Mouse (Mus musculus) lung, embryonic 15.5 days (tissue): Measurements from ENCODE around the gene Snx29. TPM values are rescaled to one million over a fixed set of nuclear protein-coding genes. Genes with fewer than 3 reads are reported as not detected.

ENCODE experiments used
- ATAC-seq: fragments of 200-750 bp; cut with Nextera tagmentation; 2 replicates; pipeline ENCODE4 v1.8.0; 2017; ENCODE audit warnings: moderate number of reproducible peaks, borderline replicate concordance; ENCODE audit not compliant: low FRiP score, low TSS enrichment; ENCODE audit errors: extremely low read depth
- H3K27ac ChIP-seq: fragments of 300-500 bp; sonication (generic); 2 replicates; pipeline ENCODE4 v1.5.1; 2015; ENCODE audit warnings: moderate library complexity, mild to moderate bottlenecking, inconsistent platforms
- H3K27me3 ChIP-seq: fragments of 300-500 bp; sonication (generic); 2 replicates; pipeline ENCODE4 v1.6.1; 2015; ENCODE audit warnings: inconsistent platforms
- H3K36me3 ChIP-seq: fragments of 300-500 bp; sonication (generic); 2 replicates; pipeline ENCODE4 v1.6.1; 2015; ENCODE audit warnings: inconsistent platforms
- H3K4me1 ChIP-seq: fragments of 300-500 bp; sonication (generic); 2 replicates; pipeline ENCODE4 v1.6.1; 2015; ENCODE audit warnings: inconsistent platforms
- H3K4me2 ChIP-seq: fragments of 300-500 bp; sonication (generic); 2 replicates; pipeline ENCODE4 v1.6.1; 2015; ENCODE audit warnings: inconsistent platforms, mild to moderate bottlenecking, moderate library complexity
- H3K4me3 ChIP-seq: fragments of 300-500 bp; sonication (generic); 2 replicates; pipeline ENCODE4 v1.5.1; 2015; ENCODE audit warnings: mild to moderate bottlenecking, inconsistent platforms
- H3K9ac ChIP-seq: fragments of 300-500 bp; sonication (generic); 2 replicates; pipeline ENCODE4 v1.6.1; 2015; ENCODE audit warnings: inconsistent platforms
- H3K9me3 ChIP-seq: fragments of 300-500 bp; sonication (generic); 2 replicates; pipeline ENCODE4 v1.6.1; 2016; ENCODE audit warnings: inconsistent platforms
- WGBS: fragments of 180-500 bp; shearing (Covaris S2); methylation state at CpG from one replicate; pipeline ENCODE4 v1.1.7; 2015; 5-methylcytosine and 5-hydroxymethylcytosine counted together
- polyA plus RNA-seq: library from polyadenylated mRNA; unstranded; fragments of >200 nt; fragmentation: Nextera tagmentation; extraction: Ambion mirVana; gene quantifications from 2 replicates; pipeline ENCODE4 v1.2.1, GENCODE M21; 2015

Snx29 gene
- polyA plus RNA-seq, 1 experiment from 2014 or later = 12.6 TPM

- Histone ChIP-seq H3K9ac (no peak overlapping the region), H3K4me2 (no peak overlapping the region), H3K4me1 (no peaks in the 10 kb centered on the region), H3K9me3 (no peaks in the 10 kb centered on the region), H3K27me3 (no peaks in the 10 kb centered on the region), H3K27ac (no peak overlapping the region), H3K36me3 (no peaks in the 10 kb centered on the region), H3K4me3 (no peak overlapping the region)
- 73% methylated on average over 2 of the region's 2 CpGs for WGBS
- ATAC-seq = no peak
Observed at GRCm38 (mm10) chr16:11772318-11772717, 449.6 kb downstream of the Snx29 start.

GRCm38 (mm10) chr16:11774321-11774720 is 451.6 kb downstream of the Snx29 start:
- H3K4me3 ChIP-seq = no peak overlapping the region
- no peaks in the 10 kb centered on the region for H3K9me3 ChIP-seq
- H3K27ac ChIP-seq = no peak overlapping the region
- no peaks in the 10 kb centered on the region for H3K4me1 ChIP-seq
- no peaks in the 10 kb centered on the region for H3K36me3 ChIP-seq
- ATAC-seq = no peak
- 77% methylated on average over 1 of the region's 1 CpGs for WGBS
- H3K27me3 ChIP-seq = no peaks in the 10 kb centered on the region
- H3K4me2 ChIP-seq = no peak overlapping the region
- no peak overlapping the region for H3K9ac ChIP-seq

- H3K4me2 ChIP-seq = no peak overlapping the region
- no peaks in the 10 kb centered on the region for H3K9me3 ChIP-seq
- H3K9ac ChIP-seq = no peak overlapping the region
- H3K36me3 ChIP-seq = no peaks in the 10 kb centered on the region
- no peaks in the 10 kb centered on the region for H3K4me1 ChIP-seq
- H3K27ac ChIP-seq = no peak overlapping the region
- ATAC-seq = no peak
- H3K27me3 ChIP-seq = no peaks in the 10 kb centered on the region
- 48% methylated on average over 3 of the region's 3 CpGs for WGBS
- H3K4me3 ChIP-seq = no peak overlapping the region
Observed at GRCm38 (mm10) chr16:11776528-11776927, 453.8 kb downstream of the Snx29 start.

- H3K9ac ChIP-seq = no peak overlapping the region
- no peaks in the 10 kb centered on the region for H3K27me3 ChIP-seq
- no peaks in the 10 kb centered on the region for H3K4me1 ChIP-seq
- no peak overlapping the region for H3K27ac ChIP-seq
- no peak overlapping the region for H3K4me3 ChIP-seq
- WGBS = 62% methylated on average over 5 of the region's 5 CpGs
- no peak for ATAC-seq
- no peak overlapping the region for H3K4me2 ChIP-seq
- H3K9me3 ChIP-seq = no peaks in the 10 kb centered on the region
- no peaks in the 10 kb centered on the region for H3K36me3 ChIP-seq
Observed at GRCm38 (mm10) chr16:11778191-11778590, 455.5 kb downstream of the Snx29 start.

- Histone ChIP-seq H3K27me3 (no peaks in the 10 kb centered on the region), H3K4me3 (no peak overlapping the region), H3K4me1 (no peaks in the 10 kb centered on the region), H3K27ac (no peak overlapping the region), H3K9me3 (no peaks in the 10 kb centered on the region), H3K9ac (no peak overlapping the region), H3K36me3 (no peaks in the 10 kb centered on the region), H3K4me2 (no peak overlapping the region)
- 80% methylated on average over 9 of the region's 9 CpGs for WGBS
- no peak for ATAC-seq
Observed at GRCm38 (mm10) chr16:11778715-11779460, 456.2 kb downstream of the Snx29 start.

- no peaks in the 10 kb centered on the region for H3K4me1 ChIP-seq
- 4% methylated on average over 2 of the region's 2 CpGs for WGBS
- H3K4me2 ChIP-seq = no peak overlapping the region
- no peaks in the 10 kb centered on the region for H3K27me3 ChIP-seq
- no peaks in the 10 kb centered on the region for H3K9me3 ChIP-seq
- no peak for ATAC-seq
- no peak overlapping the region for H3K4me3 ChIP-seq
- H3K36me3 ChIP-seq = no peaks in the 10 kb centered on the region
- no peak overlapping the region for H3K9ac ChIP-seq
- no peak overlapping the region for H3K27ac ChIP-seq
Observed at GRCm38 (mm10) chr16:11782082-11782481, 459.4 kb downstream of the Snx29 start.

GRCm38 (mm10) chr16:11783337-11783736 is 460.6 kb downstream of the Snx29 start:
- H3K27ac ChIP-seq = no peak overlapping the region
- no peak overlapping the region for H3K9ac ChIP-seq
- H3K36me3 ChIP-seq = no peaks in the 10 kb centered on the region
- H3K4me2 ChIP-seq = no peak overlapping the region
- no peaks in the 10 kb centered on the region for H3K27me3 ChIP-seq
- ATAC-seq = no peak
- H3K9me3 ChIP-seq = no peaks in the 10 kb centered on the region
- no peak overlapping the region for H3K4me3 ChIP-seq
- H3K4me1 ChIP-seq = no peaks in the 10 kb centered on the region

- H3K9me3 ChIP-seq = no peaks in the 10 kb centered on the region
- H3K4me2 ChIP-seq = no peak overlapping the region
- no peaks in the 10 kb centered on the region for H3K27me3 ChIP-seq
- ATAC-seq = no peak
- no peak overlapping the region for H3K9ac ChIP-seq
- no peak overlapping the region for H3K4me3 ChIP-seq
- no peak overlapping the region for H3K27ac ChIP-seq
- WGBS = 48% methylated on average over 4 of the region's 4 CpGs
- no peaks in the 10 kb centered on the region for H3K4me1 ChIP-seq
- H3K36me3 ChIP-seq = no peaks in the 10 kb centered on the region
Observed at GRCm38 (mm10) chr16:11784354-11784753, 461.6 kb downstream of the Snx29 start.

- Histone ChIP-seq H3K4me3 (no peak overlapping the region), H3K36me3 (no peaks in the 10 kb centered on the region), H3K4me2 (no peak overlapping the region), H3K9me3 (no peaks in the 10 kb centered on the region), H3K4me1 (no peaks in the 10 kb centered on the region), H3K9ac (no peak overlapping the region), H3K27ac (no peak overlapping the region), H3K27me3 (no peaks in the 10 kb centered on the region)
- no peak for ATAC-seq
- WGBS = 49% methylated on average over 4 of the region's 4 CpGs
Observed at GRCm38 (mm10) chr16:11785806-11786205, 463.1 kb downstream of the Snx29 start.

- Histone ChIP-seq H3K27ac (no peak overlapping the region), H3K4me2 (no peak overlapping the region), H3K4me1 (no peaks in the 10 kb centered on the region), H3K27me3 (no peaks in the 10 kb centered on the region), H3K36me3 (no peaks in the 10 kb centered on the region), H3K4me3 (no peak overlapping the region), H3K9ac (no peak overlapping the region), H3K9me3 (no peaks in the 10 kb centered on the region)
- no peak for ATAC-seq
- 86% methylated on average over 3 of the region's 3 CpGs for WGBS
Observed at GRCm38 (mm10) chr16:11790476-11790875, 467.8 kb downstream of the Snx29 start.

GRCm38 (mm10) chr16:11793391-11793790 is 470.7 kb downstream of the Snx29 start:
- 36% methylated on average over 2 of the region's 2 CpGs for WGBS
- Histone ChIP-seq H3K4me1 (no peaks in the 10 kb centered on the region), H3K27ac (no peak overlapping the region), H3K4me2 (no peak overlapping the region), H3K4me3 (no peak overlapping the region), H3K36me3 (no peaks in the 10 kb centered on the region), H3K27me3 (no peaks in the 10 kb centered on the region), H3K9me3 (no peaks in the 10 kb centered on the region), H3K9ac (no peak overlapping the region)
- no peak for ATAC-seq

GRCm38 (mm10) chr16:11794628-11795027 is 471.9 kb downstream of the Snx29 start:
- no peak for ATAC-seq
- WGBS = 73% methylated on average over 4 of the region's 4 CpGs
- Histone ChIP-seq H3K9me3 (no peaks in the 10 kb centered on the region), H3K36me3 (no peaks in the 10 kb centered on the region), H3K27ac (no peak overlapping the region), H3K4me3 (no peak overlapping the region), H3K9ac (no peak overlapping the region), H3K4me2 (no peak overlapping the region), H3K27me3 (no peaks in the 10 kb centered on the region), H3K4me1 (no peaks in the 10 kb centered on the region)
